Mouse (Mus musculus) macrophage (primary cell): Measurements from ENCODE around the gene Tpm1. TPM values are rescaled to one million over a fixed set of nuclear protein-coding genes. Genes with fewer than 3 reads are reported as not detected.

ENCODE experiments used
- H3K27ac ChIP-seq: fragments of 350-480 bp; formaldehyde crosslinking; 2 replicates; pipeline ENCODE4 v1.9.0; 2021
- H3K36me3 ChIP-seq: fragments of 350-480 bp; formaldehyde crosslinking; 2 replicates; pipeline ENCODE4 v1.9.0; 2021; ENCODE audit errors: inconsistent target
- H3K4me3 ChIP-seq: fragments of 350-480 bp; formaldehyde crosslinking; 2 replicates; pipeline ENCODE4 v1.9.0; 2021; ENCODE audit errors: inconsistent target
- H3K79me2 ChIP-seq: fragments of 350-480 bp; formaldehyde crosslinking; 2 replicates; pipeline ENCODE4 v1.9.0; 2021; ENCODE audit errors: inconsistent target
- WGBS: methylation state at CpG from one replicate; pipeline ENCODE4 v1.1.7; 2026; ENCODE audit warnings: inconsistent platforms; ENCODE audit not compliant: missing documents; 5-methylcytosine and 5-hydroxymethylcytosine counted together
- polyA plus RNA-seq: library from polyadenylated mRNA; stranded (reverse); fragments of 250-400 nt; gene quantifications from 3 replicates; pipeline ENCODE4 v1.2.4, GENCODE M21; 2018; ENCODE audit warnings: inconsistent platforms

Tpm1 gene
- polyA plus RNA-seq, 1 experiment from 2014 or later = 101 TPM

GRCm38 (mm10) chr9:66991750-66992410 lies 57.3 kb downstream of the Tpm1 start:
- Histone ChIP-seq H3K27ac (no peak overlapping the region), H3K79me2 (no peaks in the 10 kb centered on the region), H3K4me3 (no peak overlapping the region), H3K36me3 (no peaks in the 10 kb centered on the region)
- WGBS = 61% methylated on average over 6 of the region's 8 CpGs

- no peaks in the 10 kb centered on the region for H3K79me2 ChIP-seq
- no peak overlapping the region for H3K27ac ChIP-seq
- 62% methylated on average over 7 of the region's 9 CpGs for WGBS
- H3K36me3 ChIP-seq = no peaks in the 10 kb centered on the region
- no peak overlapping the region for H3K4me3 ChIP-seq
Measured at GRCm38 (mm10) chr9:66991021-66991749, 58.0 kb downstream of the Tpm1 start.

- Histone ChIP-seq H3K79me2 (no peaks in the 10 kb centered on the region), H3K4me3 (no peak overlapping the region), H3K36me3 (no peaks in the 10 kb centered on the region), H3K27ac (no peak overlapping the region)
- 64% methylated on average over 5 of the region's 5 CpGs for WGBS
Measured at GRCm38 (mm10) chr9:66990046-66990445, 59.2 kb downstream of the Tpm1 start.

- Histone ChIP-seq H3K79me2 (no peaks in the 10 kb centered on the region), H3K36me3 (no peaks in the 10 kb centered on the region), H3K4me3 (no peak overlapping the region), H3K27ac (peak overlapping the region; percentile 45; the same call in 1 of the 2 replicates)
- 86% methylated on average over 6 of the region's 6 CpGs for WGBS
Measured at GRCm38 (mm10) chr9:66989581-66989980, 59.6 kb downstream of the Tpm1 start.

GRCm38 (mm10) chr9:66988888-66989414 lies 60.3 kb downstream of the Tpm1 start:
- WGBS = 69% methylated on average over 6 of the region's 6 CpGs
- no peaks in the 10 kb centered on the region for H3K79me2 ChIP-seq
- H3K27ac ChIP-seq = peak overlapping the region; percentile 45
- H3K4me3 ChIP-seq = no peak overlapping the region
- H3K36me3 ChIP-seq = no peaks in the 10 kb centered on the region

GRCm38 (mm10) chr9:66988198-66988887 lies 60.9 kb downstream of the Tpm1 start:
- Histone ChIP-seq H3K27ac (peak overlapping the region; percentile 45), H3K4me3 (no peak overlapping the region), H3K36me3 (no peaks in the 10 kb centered on the region), H3K79me2 (no peaks in the 10 kb centered on the region)
- WGBS = 76% methylated on average over 11 of the region's 11 CpGs

- H3K79me2 ChIP-seq = no peaks in the 10 kb centered on the region
- no peak overlapping the region for H3K27ac ChIP-seq
- 39% methylated on average over 7 of the region's 7 CpGs for WGBS
Measured at GRCm38 (mm10) chr9:66985377-66985776, 63.8 kb downstream of the Tpm1 start.

GRCm38 (mm10) chr9:66982085-66982484 lies 67.1 kb downstream of the Tpm1 start:
- Histone ChIP-seq H3K4me3 (no peak overlapping the region), H3K36me3 (no peaks in the 10 kb centered on the region), H3K27ac (no peak overlapping the region), H3K79me2 (no peaks in the 10 kb centered on the region)
- WGBS = 94% methylated on average over 7 of the region's 7 CpGs

More at GRCm38 (mm10) chr9:66985377-66985776, 63.8 kb downstream of the Tpm1 start:
- Histone ChIP-seq H3K4me3 (no peak overlapping the region), H3K36me3 (no peaks in the 10 kb centered on the region)

GRCm38 (mm10) chr9:66980458-66980857 lies 68.7 kb downstream of the Tpm1 start:
- Histone ChIP-seq H3K79me2 (no peaks in the 10 kb centered on the region), H3K36me3 (no peaks in the 10 kb centered on the region), H3K4me3 (no peak overlapping the region), H3K27ac (no peak overlapping the region)
- WGBS = 2% methylated on average over 5 of the region's 5 CpGs

- Histone ChIP-seq H3K4me3 (no peak overlapping the region), H3K79me2 (no peaks in the 10 kb centered on the region), H3K36me3 (no peaks in the 10 kb centered on the region), H3K27ac (peak overlapping the region; percentile 37)
- 19% methylated on average over 1 of the region's 1 CpGs for WGBS
Measured at GRCm38 (mm10) chr9:66978468-66978867, 70.7 kb downstream of the Tpm1 start.

- Histone ChIP-seq H3K36me3 (no peaks in the 10 kb centered on the region), H3K4me3 (no peak overlapping the region), H3K79me2 (no peaks in the 10 kb centered on the region), H3K27ac (peak overlapping the region; percentile 37)
- 8% methylated on average over 1 of the region's 1 CpGs for WGBS
Measured at GRCm38 (mm10) chr9:66977982-66978381, 71.2 kb downstream of the Tpm1 start.

GRCm38 (mm10) chr9:66977121-66977520 lies 72.1 kb downstream of the Tpm1 start:
- Histone ChIP-seq H3K27ac (no peak overlapping the region), H3K79me2 (no peaks in the 10 kb centered on the region), H3K4me3 (no peak overlapping the region), H3K36me3 (no peaks in the 10 kb centered on the region)
- 94% methylated on average over 5 of the region's 5 CpGs for WGBS

- Histone ChIP-seq H3K79me2 (no peaks in the 10 kb centered on the region), H3K27ac (no peak within 1 kb of the TSS)
- WGBS = 0% methylated on average over 29 of the region's 32 CpGs
Measured at GRCm38 (mm10) chr9:66975239-66975645, 74.0 kb downstream of the Tpm1 start, which contains the start of gene Lactb. Gene Lactb (minus strand): TSS chr9:66975484.

GRCm38 (mm10) chr9:66974721-66975225 lies 74.4 kb downstream of the Tpm1 start:
- WGBS = under 1% methylated on average over 38 of the region's 41 CpGs

More at GRCm38 (mm10) chr9:66975239-66975645, 74.0 kb downstream of the Tpm1 start, which contains the start of gene Lactb:
- peaks cover 10% of the 10 kb centered on the region; the same call in 1 of the 2 replicates for H3K36me3 ChIP-seq
- H3K4me3 ChIP-seq = no peak within 1 kb of the TSS; the same call in 1 of the 2 replicates

More at GRCm38 (mm10) chr9:66974721-66975225, 74.4 kb downstream of the Tpm1 start:
- H3K4me3 ChIP-seq = no peak overlapping the region; the same call in 1 of the 2 replicates
- peaks cover 15% of the 10 kb centered on the region for H3K36me3 ChIP-seq
- no peaks in the 10 kb centered on the region for H3K79me2 ChIP-seq
- H3K27ac ChIP-seq = no peak overlapping the region
